Mouse (Mus musculus) megakaryocyte-erythroid progenitor cell, adult 5-6 weeks (primary cell): ENCODE data around the gene Lsp1. TPM values are rescaled to one million over a fixed set of nuclear protein-coding genes. Genes with fewer than 3 reads are reported as not detected.

Source experiments
- ATAC-seq: replicated peaks from 2 replicates; pipeline ENCODE4 v1.8.0; 2016; ENCODE audit warnings: mild to moderate bottlenecking, inconsistent platforms; ENCODE audit not compliant: severe bottlenecking, poor library complexity, low FRiP score, low TSS enrichment
- total RNA-seq, 2 experiments: library from RNA; stranded (forward) in 1 of 2; stranded (reverse) in 1 of 2; fragments of 200-1000, 215-1000 nt in 1 of 2; fragments of >200 nt in 1 of 2; fragmentation: Nextera tagmentation in 1 of 2; gene quantifications; 2 replicates each; pipeline ENCODE4 v1.2.3; 2014 to 2017

The Lsp1 gene
- total RNA-seq, 2 experiments from 2014 or later, result 16.9 to 42.5 TPM

- no peak for ATAC-seq
Observed at GRCm38 (mm10) chr7:142442908-142443420, 17.6 kb upstream of the Lsp1 start.

GRCm38 (mm10) chr7:142443474-142443873 is 17.1 kb upstream of the Lsp1 start:
- 0 out of 2 replicates have a peak, but pooled peaks have one; percentile 36 for ATAC-seq

GRCm38 (mm10) chr7:142444171-142444570 is 16.4 kb upstream of the Lsp1 start:
- no peak for ATAC-seq

- no peak for ATAC-seq
Observed at GRCm38 (mm10) chr7:142445324-142445723, 15.3 kb upstream of the Lsp1 start.

- ATAC-seq, result no peak
Observed at GRCm38 (mm10) chr7:142446264-142446663, 14.3 kb upstream of the Lsp1 start.

DNA sequence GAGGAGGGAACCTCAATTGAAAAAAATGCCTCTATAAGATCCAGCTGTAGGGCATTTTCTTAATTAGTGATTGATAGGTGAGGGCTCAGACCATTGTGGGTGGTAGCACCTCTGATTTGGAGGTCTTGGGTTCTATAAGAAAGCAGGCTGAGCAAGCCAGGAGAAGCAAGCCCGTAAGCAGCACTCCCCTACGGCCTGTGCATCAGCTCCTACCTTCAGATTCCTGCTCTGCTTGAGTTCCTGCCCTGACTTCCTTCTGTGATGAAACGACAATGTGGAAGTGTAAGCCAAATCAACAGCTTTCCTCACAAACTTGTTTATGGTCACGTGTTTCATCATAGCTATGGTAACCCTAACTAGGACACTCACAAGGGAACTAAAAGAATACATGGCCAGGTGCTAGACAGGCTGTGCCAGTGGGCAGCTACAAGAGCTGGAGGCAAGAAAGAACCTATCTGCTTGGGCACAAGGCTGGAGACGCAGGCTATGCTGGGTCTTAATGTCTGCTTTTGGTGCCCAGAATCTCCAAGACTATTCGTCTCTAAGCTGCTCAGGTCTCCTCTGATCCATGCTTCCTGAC is 11.5 kb upstream of the Lsp1 start:
- ATAC-seq, result no peak

GRCm38 (mm10) chr7:142454706-142455105 is 5.9 kb upstream of the Lsp1 start:
- no peak for ATAC-seq

DNA sequence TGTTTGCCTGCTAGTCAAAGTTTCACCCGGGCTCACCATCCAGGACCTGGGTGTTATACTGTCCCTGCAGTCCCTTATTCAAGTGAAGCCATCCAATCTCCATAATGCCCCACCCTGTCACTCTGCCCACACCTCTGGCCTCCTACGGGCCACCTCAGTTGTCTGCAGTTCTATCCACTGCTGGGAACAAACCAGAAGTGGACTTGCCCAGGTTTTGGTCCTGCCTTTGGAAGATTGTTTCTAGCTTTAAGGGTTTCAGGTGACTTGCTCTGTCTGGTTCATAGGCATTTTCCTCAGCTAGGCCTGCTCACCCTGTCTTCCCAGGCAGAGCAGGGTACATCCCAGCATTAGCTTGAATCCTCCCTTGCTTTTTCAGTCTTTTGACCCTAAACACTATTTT is 5.4 kb upstream of the Lsp1 start:
- ATAC-seq, result no peak

DNA sequence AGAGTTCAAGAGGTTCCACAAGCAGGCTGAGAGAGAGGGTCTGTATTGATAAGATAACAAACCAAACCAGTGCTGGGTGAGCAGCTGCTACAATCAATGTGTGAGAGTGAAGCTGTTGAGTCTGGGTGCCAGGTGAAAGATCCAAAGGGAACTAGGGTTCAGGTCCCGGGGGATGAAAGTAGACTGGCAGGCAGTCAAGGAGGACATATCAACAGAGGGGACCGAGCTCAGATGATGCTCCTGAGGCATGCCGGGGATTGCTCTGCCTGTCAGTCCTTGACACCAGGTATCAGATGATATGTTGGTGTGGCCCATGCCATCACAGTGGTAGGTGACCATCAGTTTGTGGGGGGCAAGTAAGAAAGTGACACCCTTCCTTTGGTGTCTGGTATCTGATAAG is 3.8 kb upstream of the Lsp1 start:
- ATAC-seq, result 0 out of 2 replicates have a peak, but pooled peaks have one; percentile 38

GRCm38 (mm10) chr7:142457227-142457811 is 3.3 kb upstream of the Lsp1 start:
- ATAC-seq, result no peak

DNA sequence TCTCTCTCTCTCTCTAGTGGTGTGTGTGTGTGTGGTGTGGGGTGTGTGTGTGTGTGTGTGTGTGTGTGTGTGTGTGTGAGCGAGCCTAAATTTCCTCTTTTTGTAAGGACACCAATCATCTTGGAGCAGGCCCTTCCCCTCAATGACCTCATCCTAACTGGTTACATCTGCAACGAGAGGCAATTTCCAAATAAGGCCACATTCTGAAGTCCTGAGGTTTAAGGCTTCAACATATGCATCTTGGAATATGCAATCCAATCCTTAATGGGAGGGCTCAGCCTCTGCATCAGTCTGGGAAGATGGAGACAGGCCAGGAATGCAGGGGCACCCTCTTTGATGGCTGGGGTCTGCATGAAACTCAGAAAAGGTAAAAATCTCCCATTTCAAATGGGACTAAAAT is 2.6 kb upstream of the Lsp1 start:
- ATAC-seq, result no peak

DNA sequence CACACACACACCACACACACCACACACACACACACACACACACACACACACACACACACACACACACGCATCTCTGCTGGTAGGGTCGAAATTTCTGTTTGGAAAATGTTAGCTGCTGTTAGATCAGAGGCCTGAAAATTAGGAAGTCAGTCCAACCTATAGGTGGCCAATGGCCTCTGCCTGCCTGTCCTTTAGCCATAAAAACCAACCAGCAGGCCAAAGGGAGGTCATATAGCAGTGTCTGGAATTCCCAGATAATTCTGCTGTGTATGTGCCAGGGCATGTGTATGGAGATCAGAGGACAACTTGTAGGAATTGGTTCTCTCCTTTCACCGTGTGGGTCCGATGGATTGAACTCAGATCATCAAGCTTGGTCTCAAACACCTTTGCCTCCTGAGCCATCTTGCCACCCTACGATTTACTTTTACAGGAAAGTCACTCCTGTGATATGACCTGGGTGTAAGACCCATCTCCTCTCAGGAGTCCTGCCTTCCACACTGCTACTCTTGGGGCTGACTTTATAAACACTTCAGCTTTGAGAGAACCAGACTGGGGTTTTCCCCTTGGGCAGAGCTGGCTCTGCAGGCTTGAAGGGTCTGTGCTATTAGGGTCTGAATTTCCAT is 1.8 kb upstream of the Lsp1 start:
- ATAC-seq, result no peak

- ATAC-seq, result no peak
Observed at GRCm38 (mm10) chr7:142459299-142459691, 1.3 kb upstream of the Lsp1 start.

DNA sequence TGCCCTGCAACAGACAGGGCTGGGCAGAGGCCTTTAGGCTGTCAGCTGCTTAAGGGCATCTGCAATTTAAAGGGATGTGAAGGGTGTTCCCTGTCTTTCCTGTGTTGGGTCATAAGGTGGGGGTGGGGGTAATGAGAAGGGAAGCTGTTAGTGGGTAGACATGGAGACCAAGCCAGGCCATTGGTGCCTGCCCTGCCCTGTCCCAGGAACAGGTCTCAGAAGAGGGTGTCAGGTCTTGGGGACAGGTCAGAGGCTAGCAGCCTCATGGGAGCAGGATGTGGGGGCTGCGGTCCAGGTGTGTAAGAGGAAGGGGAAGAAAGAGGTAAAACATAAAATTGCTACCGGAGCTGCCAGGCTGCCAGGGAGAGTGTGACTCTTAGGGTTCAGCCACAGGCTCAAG is 837 bp downstream of the Lsp1 start:
- no peak for ATAC-seq

GRCm38 (mm10) chr7:142462190-142462589 is 1.6 kb downstream of the Lsp1 start:
- ATAC-seq, result no peak

- ATAC-seq, result no peak
Observed at GRCm38 (mm10) chr7:142462594-142463078, 2.0 kb downstream of the Lsp1 start.

DNA sequence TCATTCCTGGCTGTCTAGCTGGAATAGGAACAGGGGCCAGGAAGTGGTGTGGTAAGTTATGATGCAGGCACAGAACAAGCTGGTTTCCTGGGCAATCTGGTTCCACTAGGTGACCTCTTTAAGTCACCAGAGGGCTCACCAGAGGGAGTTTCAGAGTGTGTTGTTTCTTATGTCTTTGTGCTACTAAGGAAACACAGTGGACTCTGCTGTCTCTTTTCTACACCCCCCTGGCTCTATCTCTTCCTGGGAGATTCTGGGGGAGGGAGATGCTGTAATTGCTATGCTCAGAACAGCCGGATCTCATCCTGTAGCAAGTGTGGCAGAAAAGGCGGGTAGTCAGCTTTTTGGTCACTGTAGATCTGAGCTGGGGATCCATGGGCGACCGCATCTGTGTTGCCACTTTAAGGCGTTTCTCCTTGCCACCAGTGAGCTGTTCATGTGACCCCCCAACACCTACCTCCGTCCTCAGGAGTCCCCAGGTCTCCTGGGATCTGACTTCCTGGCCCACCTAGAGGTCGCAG is 9.6 kb downstream of the Lsp1 start:
- no peak for ATAC-seq

DNA sequence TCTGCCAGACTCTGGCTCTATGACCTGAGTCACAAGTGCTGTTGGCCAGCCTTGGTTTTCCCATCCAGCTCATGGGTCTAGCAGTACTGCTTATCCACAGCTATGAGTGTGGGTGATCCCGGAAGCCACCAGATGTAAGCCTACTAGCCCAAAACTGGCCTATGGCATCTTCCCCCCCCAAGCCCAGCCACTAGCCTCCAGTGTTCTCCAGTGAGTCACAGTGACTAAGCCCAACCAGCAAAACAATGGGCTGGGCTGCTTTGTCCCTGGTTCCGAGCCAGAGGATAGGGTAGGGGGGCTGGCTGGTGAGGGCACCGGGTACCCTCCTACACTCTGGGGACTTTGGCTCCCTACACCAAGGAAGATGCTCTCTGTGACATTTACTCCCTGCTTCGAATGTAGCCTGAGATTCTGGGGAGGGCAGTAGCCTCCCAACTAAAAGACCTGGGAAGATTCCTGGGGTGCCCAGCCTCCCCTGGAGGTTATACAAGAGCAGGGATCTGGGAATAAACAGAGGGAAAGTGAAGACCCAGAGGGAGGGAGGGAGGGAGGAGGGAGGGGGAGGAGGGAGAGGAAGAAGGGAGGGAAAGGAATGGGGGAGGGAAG is 10.3 kb downstream of the Lsp1 start:
- no peak for ATAC-seq

- ATAC-seq, result no peak
Observed at GRCm38 (mm10) chr7:142471414-142471861, 10.8 kb downstream of the Lsp1 start.
